Mouse (Mus musculus): ENCODE data around the gene Lpar3.

DNA sequence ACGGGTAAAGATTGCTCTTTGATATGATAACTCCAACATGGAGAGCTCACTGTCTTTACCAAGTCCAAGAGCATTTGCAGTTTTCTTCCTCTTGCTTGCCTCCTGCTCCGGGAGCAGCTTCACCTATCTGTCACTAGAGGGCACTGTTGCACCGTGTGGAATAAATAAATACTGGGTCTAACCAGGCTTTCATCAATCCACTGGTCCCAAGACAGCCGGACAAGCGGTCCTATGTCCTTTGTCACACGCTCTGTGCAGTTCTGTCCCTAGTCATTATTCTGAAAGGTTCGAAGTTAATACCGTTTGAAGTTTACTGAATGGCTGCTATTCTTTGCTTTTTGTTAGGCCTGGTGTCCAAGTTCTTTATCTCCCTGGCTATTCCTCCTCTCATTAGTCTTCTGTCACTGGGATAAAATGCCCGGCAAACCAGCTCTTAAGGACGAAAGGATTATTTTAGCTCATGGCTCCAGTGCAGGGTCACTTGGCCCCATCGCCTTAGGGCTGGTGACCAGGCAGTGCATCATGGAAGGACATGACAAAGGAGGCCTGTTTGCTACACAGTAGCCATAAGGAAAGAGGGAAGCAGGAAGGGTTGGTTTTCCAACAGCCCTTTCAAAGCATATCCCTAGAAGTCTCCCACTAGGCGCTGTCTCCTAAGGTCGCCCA lies 35.6 kb upstream of the Lpar3 start:
- TF ChIP-seq GATA1 (IDR thresholded peaks at IDR 0.05; ENCODE audit: borderline replicate concordance, low read length): no peak
- TF ChIP-seq FLI1 (IDR thresholded peaks at IDR 0.05; ENCODE audit: low read length): no peak
